Mouse (Mus musculus) fat pad, adult 2 months (tissue): ENCODE data around the gene Akap11.

Source experiments
- DNase-seq: peaks from one replicate; pipeline ENCODE4 v3.0.0-alpha.2; 2011; ENCODE audit warnings: low read depth, low spot score; ENCODE audit errors: extremely low read depth

The Akap11 gene

DNA sequence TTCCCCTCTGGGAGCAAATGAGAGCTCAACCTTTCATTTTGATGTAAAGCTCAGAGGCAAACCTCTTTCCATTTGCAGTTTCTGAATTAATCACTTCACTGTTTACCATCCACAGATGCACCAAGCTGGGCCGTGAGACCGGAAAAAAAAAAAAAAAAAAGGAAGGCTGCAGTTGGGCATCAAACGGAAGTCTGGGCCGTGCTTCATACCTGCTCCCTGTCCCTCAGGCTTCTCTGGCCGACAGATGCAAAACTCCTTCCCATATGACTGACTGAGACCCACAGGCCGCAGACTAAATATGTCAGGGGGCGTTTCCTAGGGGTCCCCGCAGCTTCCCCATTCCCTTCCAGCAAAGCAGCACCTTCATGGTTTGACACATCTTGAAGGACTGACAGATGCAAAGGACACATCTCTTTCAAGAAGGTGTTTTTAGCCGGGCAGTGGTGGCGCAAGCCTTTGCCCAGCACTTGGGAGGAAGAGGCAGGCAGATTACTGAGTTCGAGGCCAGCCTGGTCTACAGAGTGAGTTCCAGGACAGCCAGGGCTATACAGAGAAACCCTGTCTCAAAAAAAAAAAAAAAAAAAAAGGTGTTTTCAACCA, 87.7 kb downstream of the Akap11 start:
- DNase-seq = no peak

DNA sequence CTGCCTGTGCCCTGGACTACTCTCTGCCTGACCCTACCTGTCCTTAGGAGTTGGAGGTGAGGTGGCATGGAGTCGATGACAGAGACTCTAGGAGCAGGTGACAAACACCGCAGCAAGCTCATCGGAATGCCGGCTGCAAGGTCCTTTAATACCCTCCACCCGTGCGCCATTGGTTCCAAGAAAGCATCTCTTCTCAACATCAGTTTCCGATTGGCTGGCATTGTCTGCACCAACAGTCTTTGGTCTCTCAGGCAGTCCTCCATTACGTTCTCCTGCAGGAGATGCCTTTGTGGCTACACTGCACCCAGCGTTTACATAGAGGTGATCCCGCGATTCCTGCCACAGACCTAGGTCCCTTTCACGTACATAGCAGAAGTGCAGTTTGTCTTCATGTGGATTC, 88.6 kb downstream of the Akap11 start:
- no peak for DNase-seq

DNA sequence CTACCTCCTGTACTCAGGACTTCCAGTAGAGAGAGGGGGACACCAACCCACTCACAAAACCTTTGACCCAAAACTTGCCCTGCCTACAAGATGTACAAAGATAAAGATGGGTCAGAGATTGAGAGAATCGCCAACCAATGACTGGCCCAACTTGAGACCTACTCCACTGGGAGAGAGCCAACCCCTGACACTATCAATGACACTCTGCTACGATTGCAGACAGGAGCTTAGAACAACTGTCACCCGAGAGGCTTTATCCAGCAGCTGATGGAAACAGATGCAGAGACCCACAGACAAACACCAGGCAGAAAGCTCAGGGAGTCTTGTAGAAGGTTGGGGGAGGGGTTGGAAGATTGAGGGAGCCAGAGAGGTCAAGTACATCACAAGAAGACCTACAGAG, 89.1 kb downstream of the Akap11 start:
- no peak for DNase-seq
